Mouse (Mus musculus): ENCODE data around the gene Wdr19. TPM values are rescaled to one million over a fixed set of nuclear protein-coding genes. Genes with fewer than 3 reads are reported as not detected.

Gene Wdr19
- total RNA-seq (2021) (1 to 10 TPM; 1.2 to 1.9 TPM), polyA plus RNA-seq (2012; rRNA removed) (1.4 and 1.7 TPM in 2 replicates)
- long read RNA-seq: 0 reads

- intact Hi-C loops (cut with DNase I): loop anchor here (2.0 kb wide), 1 partner anchor 41 kb away; no protein-coding TSS in a partner anchor
- DNase-seq: peak; percentile 95 to 99
- WGBS: under 1% methylated on average over 37 of the region's 37 CpGs
- Histone ChIP-seq H3K9ac (ENCODE audit: low read depth, low read length) (peak within 1 kb of the TSS; percentile 52), H3K36me3 (ENCODE audit: control insufficient read depth, insufficient read depth, low read length) (no peaks in the 10 kb centered on the region), H3K4me3 (peak within 1 kb of the TSS; percentile 58), H3K4me1 (ENCODE audit: control insufficient read depth, insufficient read depth, low read length) (no peaks in the 10 kb centered on the region), H3K79me2 (replicated peaks; ENCODE audit: control insufficient read depth, insufficient read depth, low read length) (no peaks in the 10 kb centered on the region), H3K27ac (peak within 1 kb of the TSS; percentile 90), H3K27me3 (ENCODE audit: control insufficient read depth, insufficient read depth, low read length) (no peaks in the 10 kb centered on the region)
- TF ChIP-seq POLR2A (IDR thresholded peaks at IDR 0.05; ENCODE audit: insufficient read depth, low read depth, low read length): peak; percentile 97
- TF ChIP-seq CTCF (IDR thresholded peaks at IDR 0.05): no peak
- TF ChIP-seq EP300 (IDR thresholded peaks at IDR 0.05; ENCODE audit: insufficient read depth, low read depth, low read length): peak; percentile 56; the same call in 1 of the 2 replicates
Measured at GRCm38 (mm10) chr5:65199346-65200128, at the start of gene Wdr19. TSS of gene Wdr19 (plus strand) at chr5:65199696.

GRCm38 (mm10) chr5:65149706-65150105, 49.8 kb upstream of the Wdr19 start:
- H3K4me1 ChIP-seq (ENCODE audit: control insufficient read depth, insufficient read depth, low read length): no peaks in the 10 kb centered on the region
- H3K27ac ChIP-seq: no peak overlapping the region
- no peaks in the 10 kb centered on the region for H3K27me3 ChIP-seq (ENCODE audit: control insufficient read depth, insufficient read depth, low read length)
- H3K9ac ChIP-seq (ENCODE audit: low read depth, low read length): no peak overlapping the region
- WGBS: 96% methylated on average over 6 of the region's 6 CpGs
- DNase-seq: no peak
- H3K79me2 ChIP-seq (replicated peaks; ENCODE audit: control insufficient read depth, insufficient read depth, low read length): no peaks in the 10 kb centered on the region
- intact Hi-C loops (cut with DNase I): no loop called here
- H3K36me3 ChIP-seq (ENCODE audit: control insufficient read depth, insufficient read depth, low read length): peaks cover 5% of the 10 kb centered on the region; the same call in 1 of the 2 replicates
- TF ChIP-seq EP300 (IDR thresholded peaks at IDR 0.05; ENCODE audit: insufficient read depth, low read depth, low read length): no peak
- no peak overlapping the region for H3K4me3 ChIP-seq

- TF ChIP-seq POLR2A (IDR thresholded peaks at IDR 0.05; ENCODE audit: insufficient read depth, low read depth, low read length) (no peak), EP300 (IDR thresholded peaks at IDR 0.05; ENCODE audit: insufficient read depth, low read depth, low read length) (no peak), CTCF (IDR thresholded peaks at IDR 0.05) (no peak)
- 89% methylated on average over 8 of the region's 8 CpGs for WGBS
Measured at GRCm38 (mm10) chr5:65150376-65150955, 49.0 kb upstream of the Wdr19 start.

GRCm38 (mm10) chr5:65151276-65151675, 48.2 kb upstream of the Wdr19 start:
- TF ChIP-seq POLR2A (IDR thresholded peaks at IDR 0.05; ENCODE audit: insufficient read depth, low read depth, low read length): no peak
- no peak for TF ChIP-seq CTCF (IDR thresholded peaks at IDR 0.05)
- no peak for TF ChIP-seq EP300 (IDR thresholded peaks at IDR 0.05; ENCODE audit: insufficient read depth, low read depth, low read length)
- Histone ChIP-seq H3K79me2 (replicated peaks; ENCODE audit: control insufficient read depth, insufficient read depth, low read length) (0 out of 2 replicates have a peak, but pooled peaks cover 2% of the 10 kb centered on the region), H3K4me3 (no peak overlapping the region), H3K27me3 (ENCODE audit: control insufficient read depth, insufficient read depth, low read length) (no peaks in the 10 kb centered on the region), H3K4me1 (ENCODE audit: control insufficient read depth, insufficient read depth, low read length) (no peaks in the 10 kb centered on the region), H3K9ac (ENCODE audit: low read depth, low read length) (no peak overlapping the region), H3K27ac (no peak overlapping the region), H3K36me3 (ENCODE audit: control insufficient read depth, insufficient read depth, low read length) (peaks cover 5% of the 10 kb centered on the region; the same call in 1 of the 2 replicates)
- 97% methylated on average over 3 of the region's 3 CpGs for WGBS
- intact Hi-C loops (cut with DNase I): no loop called here
- no peak for DNase-seq

More at GRCm38 (mm10) chr5:65150376-65150955, 49.0 kb upstream of the Wdr19 start:
- no peaks in the 10 kb centered on the region for H3K4me1 ChIP-seq (ENCODE audit: control insufficient read depth, insufficient read depth, low read length)
- H3K4me3 ChIP-seq: no peak overlapping the region
- no peaks in the 10 kb centered on the region for H3K27me3 ChIP-seq (ENCODE audit: control insufficient read depth, insufficient read depth, low read length)
- peaks cover 5% of the 10 kb centered on the region; the same call in 1 of the 2 replicates for H3K36me3 ChIP-seq (ENCODE audit: control insufficient read depth, insufficient read depth, low read length)
- H3K27ac ChIP-seq: no peak overlapping the region
- H3K79me2 ChIP-seq (replicated peaks; ENCODE audit: control insufficient read depth, insufficient read depth, low read length): no peaks in the 10 kb centered on the region
- no peak overlapping the region for H3K9ac ChIP-seq (ENCODE audit: low read depth, low read length)
- intact Hi-C loops (cut with DNase I): no loop called here
- no peak for DNase-seq

- intact Hi-C loops (cut with DNase I): no loop called here
- no peak overlapping the region for H3K4me3 ChIP-seq
- WGBS: 84% methylated on average over 5 of the region's 5 CpGs
Measured at GRCm38 (mm10) chr5:65151767-65152166, 47.7 kb upstream of the Wdr19 start.

More at GRCm38 (mm10) chr5:65151767-65152166, 47.7 kb upstream of the Wdr19 start:
- Histone ChIP-seq H3K36me3 (ENCODE audit: control insufficient read depth, insufficient read depth, low read length) (peaks cover 5% of the 10 kb centered on the region; the same call in 1 of the 2 replicates), H3K9ac (ENCODE audit: low read depth, low read length) (no peak overlapping the region), H3K27me3 (ENCODE audit: control insufficient read depth, insufficient read depth, low read length) (no peaks in the 10 kb centered on the region), H3K27ac (no peak overlapping the region), H3K79me2 (replicated peaks; ENCODE audit: control insufficient read depth, insufficient read depth, low read length) (0 out of 2 replicates have a peak, but pooled peaks cover 2% of the 10 kb centered on the region), H3K4me1 (ENCODE audit: control insufficient read depth, insufficient read depth, low read length) (no peaks in the 10 kb centered on the region)
- DNase-seq: no peak
- no peak for TF ChIP-seq POLR2A (IDR thresholded peaks at IDR 0.05; ENCODE audit: insufficient read depth, low read depth, low read length)
- no peak for TF ChIP-seq EP300 (IDR thresholded peaks at IDR 0.05; ENCODE audit: insufficient read depth, low read depth, low read length)
- TF ChIP-seq CTCF (IDR thresholded peaks at IDR 0.05): no peak

Data from heart, adult 2 months (tissue).